ENCODE assay signal across 8 mouse cellular contexts in the genomic region with DNA sequence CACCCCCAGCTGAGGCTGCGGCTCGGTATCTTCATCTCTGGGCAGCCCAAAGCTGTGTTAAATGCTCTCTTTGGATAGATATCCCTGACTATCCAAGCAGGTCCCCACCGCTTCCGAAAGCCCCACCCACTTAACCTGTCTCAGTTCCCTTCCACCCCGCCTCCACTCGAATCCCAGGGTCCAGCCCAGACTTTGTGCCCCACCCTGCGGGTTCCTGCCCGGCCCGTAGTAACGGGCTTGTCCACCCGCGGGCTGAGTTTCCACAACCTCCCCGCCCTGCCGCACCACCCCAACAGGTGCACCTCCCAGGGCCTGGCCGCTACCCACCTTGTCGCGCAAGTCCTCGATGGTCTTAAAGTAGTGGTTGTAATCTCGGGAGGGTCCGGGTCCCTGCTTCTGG. TPM values are rescaled to one million over a fixed set of nuclear protein-coding genes. Genes with fewer than 3 reads are reported as not detected.
DNase-seq lines count a peak whose midpoint lies in the region; ATAC-seq and TF ChIP-seq lines count a peak whose summit lies in the region.

No protein-coding gene starts in this region.

- H3K4me3 ChIP-seq in liver, adult 2 months (ENCODE audit: insufficient read depth, low read depth, low read length): peak overlapping the region; percentile 51; the same call in 1 of the 2 replicates
- peak overlapping the region; percentile 62 for H3K4me3 ChIP-seq in intestine, embryonic 16.5 days (ENCODE audit: low read length)
- peak overlapping the region; percentile 5; the same call in 1 of the 2 replicates for H3K4me3 ChIP-seq in liver, embryonic 15.5 days (replicated peaks)
- H3K4me3 ChIP-seq in stomach, embryonic 14.5 days (ENCODE audit: low read depth, low read length): peak overlapping the region; percentile 34

- TF ChIP-seq CTCF in liver, adult 2 months (IDR thresholded peaks at IDR 0.05; ENCODE audit: low read depth, low read length): no peak

- H3K9ac ChIP-seq in liver, adult 2 months (ENCODE audit: low read depth, low read length): no peak overlapping the region
- peak overlapping the region; percentile 67 for H3K9ac ChIP-seq in intestine, embryonic 16.5 days (ENCODE audit: low read depth, low read length)
- H3K9ac ChIP-seq in liver, embryonic 15.5 days: no peak overlapping the region
- H3K9ac ChIP-seq in stomach, embryonic 14.5 days (replicated peaks; ENCODE audit: low read depth, low read length): peak overlapping the region; percentile 37

- no peaks in the 10 kb centered on the region for H3K4me1 ChIP-seq in liver, adult 2 months (ENCODE audit: control insufficient read depth, insufficient read depth, low read length)
- peaks cover 27% of the 10 kb centered on the region for H3K4me1 ChIP-seq in intestine, embryonic 16.5 days (ENCODE audit: control insufficient read depth, insufficient read depth, low read length)
- no peaks in the 10 kb centered on the region for H3K4me1 ChIP-seq in liver, embryonic 15.5 days (replicated peaks)
- 0 out of 2 replicates have a peak, but pooled peaks cover 2% of the 10 kb centered on the region for H3K4me1 ChIP-seq in stomach, embryonic 14.5 days (ENCODE audit: control insufficient read depth, insufficient read depth, low read length)

- ATAC-seq in intestine, embryonic 16.5 days: peak; percentile 45
- no peak for ATAC-seq in liver, embryonic 15.5 days (ENCODE audit: insufficient read depth)
- ATAC-seq in stomach, embryonic 14.5 days (ENCODE audit: insufficient number of reproducible peaks, insufficient read depth, low FRiP score, low read depth): peak; percentile 31; the same call in 1 of the 2 replicates
- ATAC-seq in inflammation-experienced regulatory T-cells, adult 6 months: no peak

- H3K9me3 ChIP-seq in intestine, embryonic 16.5 days (ENCODE audit: control insufficient read depth, low read length): no peaks in the 10 kb centered on the region
- H3K9me3 ChIP-seq in liver, embryonic 15.5 days (replicated peaks): no peaks in the 10 kb centered on the region
- no peaks in the 10 kb centered on the region for H3K9me3 ChIP-seq in stomach, embryonic 14.5 days (ENCODE audit: control insufficient read depth, low read depth, low read length)

- no peak for DNase-seq in liver, adult 2 months (ENCODE audit: extremely low read depth, low read depth, low spot score)
- DNase-seq in liver: no peak
- no peak for DNase-seq in right cerebral cortex, postnatal 25 days
- no peak for DNase-seq in left cerebral cortex, adult 9 months (ENCODE audit: low spot score in 2 of 2)

- peak overlapping the region; percentile 53 for H3K4me2 ChIP-seq in intestine, embryonic 16.5 days (ENCODE audit: low read depth, low read length)
- peak overlapping the region; percentile 36 for H3K4me2 ChIP-seq in liver, embryonic 15.5 days
- H3K4me2 ChIP-seq in stomach, embryonic 14.5 days (replicated peaks; ENCODE audit: low read depth, low read length): peak overlapping the region; percentile 23

- TF ChIP-seq POLR2A in liver, adult 2 months (IDR thresholded peaks at IDR 0.05; ENCODE audit: extremely low read depth, insufficient read depth, low read length): no peak

- no peaks in the 10 kb centered on the region for H3K36me3 ChIP-seq in liver, adult 2 months (ENCODE audit: control insufficient read depth, insufficient read depth, low read length)
- no peaks in the 10 kb centered on the region for H3K36me3 ChIP-seq in intestine, embryonic 16.5 days (ENCODE audit: control insufficient read depth, insufficient read depth, low read length)
- H3K36me3 ChIP-seq in liver, embryonic 15.5 days (replicated peaks): no peaks in the 10 kb centered on the region
- H3K36me3 ChIP-seq in stomach, embryonic 14.5 days (ENCODE audit: control insufficient read depth, insufficient read depth, low read length): peaks cover 3% of the 10 kb centered on the region; the same call in 1 of the 2 replicates

- H3K79me2 ChIP-seq in liver, adult 2 months (ENCODE audit: control insufficient read depth, insufficient read depth, low read length): no peaks in the 10 kb centered on the region

- WGBS in liver, adult 2 months: 4% methylated on average over 20 of the region's 20 CpGs
- WGBS in intestine, embryonic 16.5 days: 3% methylated on average over 20 of the region's 20 CpGs
- 4% methylated on average over 20 of the region's 20 CpGs for WGBS in liver, embryonic 15.5 days (ENCODE audit: insufficient replicate concordance)
- 3% methylated on average over 20 of the region's 20 CpGs for WGBS in stomach, embryonic 14.5 days

- no peak overlapping the region; the same call in 1 of the 2 replicates for H3K27ac ChIP-seq in liver, adult 2 months (replicated peaks; ENCODE audit: insufficient read depth, low read depth, low read length)
- H3K27ac ChIP-seq in intestine, embryonic 16.5 days (ENCODE audit: low read length): peak overlapping the region; percentile 91
- H3K27ac ChIP-seq in liver, embryonic 15.5 days (replicated peaks): no peak overlapping the region
- H3K27ac ChIP-seq in stomach, embryonic 14.5 days (ENCODE audit: low read length): peak overlapping the region; percentile 83

- peaks cover 8% of the 10 kb centered on the region for H3K27me3 ChIP-seq in liver, adult 2 months (ENCODE audit: control insufficient read depth, insufficient read depth, low read length)
- 0 out of 2 replicates have a peak, but pooled peaks cover 5% of the 10 kb centered on the region for H3K27me3 ChIP-seq in intestine, embryonic 16.5 days (replicated peaks; ENCODE audit: control insufficient read depth, insufficient read depth, low read length)
- peaks cover 34% of the 10 kb centered on the region for H3K27me3 ChIP-seq in liver, embryonic 15.5 days
- H3K27me3 ChIP-seq in stomach, embryonic 14.5 days (ENCODE audit: control insufficient read depth, insufficient read depth, low read length): 0 out of 2 replicates have a peak, but pooled peaks cover 7% of the 10 kb centered on the region

RNA-seq across cellular contexts. Expression of a gene that starts 3.4 kb away (rescaled TPM):
- 2.8 and 4.5 TPM in 2 replicates for total RNA-seq in liver, adult 2 months (2014; rRNA removed)
- polyA plus RNA-seq in liver, adult 2 months (2012; rRNA removed): 2.4 and 2.6 TPM in 2 replicates
- polyA plus RNA-seq in intestine, embryonic 16.5 days (2015; fragmentation: Nextera tagmentation; extraction: Ambion mirVana): 884 and 955 TPM in 2 replicates
- 3.6 and 4.2 TPM in 2 replicates for polyA plus RNA-seq in liver, embryonic 15.5 days (2015; fragmentation: Nextera tagmentation; extraction: Ambion mirVana)
- 387 and 441 TPM in 2 replicates for polyA plus RNA-seq in stomach, embryonic 14.5 days (2014; fragmentation: Nextera tagmentation; extraction: Ambion mirVana)
- not detected for polyA plus RNA-seq in inflammation-experienced regulatory T-cells, adult 6 months (2017; shearing (Covaris generic))

RNA-seq across cellular contexts. Expression of a gene that starts 9.4 kb away (rescaled TPM):
- not detected in 2 replicates for total RNA-seq in liver, adult 2 months (2014; rRNA removed)
- not detected in 2 replicates for polyA plus RNA-seq in liver, adult 2 months (2012; rRNA removed)
- 2.2 and 4.5 TPM in 2 replicates for polyA plus RNA-seq in intestine, embryonic 16.5 days (2015; fragmentation: Nextera tagmentation; extraction: Ambion mirVana)
- 0.16 and 0.84 TPM in 2 replicates for polyA plus RNA-seq in liver, embryonic 15.5 days (2015; fragmentation: Nextera tagmentation; extraction: Ambion mirVana)
- polyA plus RNA-seq in stomach, embryonic 14.5 days (2014; fragmentation: Nextera tagmentation; extraction: Ambion mirVana): 215 and 241 TPM in 2 replicates
- polyA plus RNA-seq in inflammation-experienced regulatory T-cells, adult 6 months (2017; shearing (Covaris generic)): not detected

RNA-seq across cellular contexts. Expression of a gene that starts 23.7 kb away (rescaled TPM):
- not detected in 2 replicates for total RNA-seq in liver, adult 2 months (2014; rRNA removed)
- 0.54 TPM in 1 of 2 replicates, not detected in the other for polyA plus RNA-seq in liver, adult 2 months (2012; rRNA removed)
- polyA plus RNA-seq in intestine, embryonic 16.5 days (2015; fragmentation: Nextera tagmentation; extraction: Ambion mirVana): 0.29 TPM in 1 of 2 replicates, not detected in the other
- 0.36 TPM in 1 of 2 replicates, not detected in the other for polyA plus RNA-seq in liver, embryonic 15.5 days (2015; fragmentation: Nextera tagmentation; extraction: Ambion mirVana)
- 76.1 and 140 TPM in 2 replicates for polyA plus RNA-seq in stomach, embryonic 14.5 days (2014; fragmentation: Nextera tagmentation; extraction: Ambion mirVana)
- polyA plus RNA-seq in inflammation-experienced regulatory T-cells, adult 6 months (2017; shearing (Covaris generic)): not detected

RNA-seq across cellular contexts. Expression of a gene that starts 39.7 kb away (rescaled TPM):
- total RNA-seq in liver, adult 2 months (2014; rRNA removed): not detected in 2 replicates
- not detected in 2 replicates for polyA plus RNA-seq in liver, adult 2 months (2012; rRNA removed)
- 0.10 TPM in 1 of 2 replicates, not detected in the other for polyA plus RNA-seq in intestine, embryonic 16.5 days (2015; fragmentation: Nextera tagmentation; extraction: Ambion mirVana)
- not detected in 2 replicates for polyA plus RNA-seq in liver, embryonic 15.5 days (2015; fragmentation: Nextera tagmentation; extraction: Ambion mirVana)
- 0.29 and 0.35 TPM in 2 replicates for polyA plus RNA-seq in stomach, embryonic 14.5 days (2014; fragmentation: Nextera tagmentation; extraction: Ambion mirVana)
- not detected for polyA plus RNA-seq in inflammation-experienced regulatory T-cells, adult 6 months (2017; shearing (Covaris generic))

RNA-seq across cellular contexts. Expression of a gene that starts 47.9 kb away (rescaled TPM):
- total RNA-seq in liver, adult 2 months (2014; rRNA removed): not detected in 2 replicates
- not detected in 2 replicates for polyA plus RNA-seq in liver, adult 2 months (2012; rRNA removed)
- not detected in 2 replicates for polyA plus RNA-seq in intestine, embryonic 16.5 days (2015; fragmentation: Nextera tagmentation; extraction: Ambion mirVana)
- polyA plus RNA-seq in liver, embryonic 15.5 days (2015; fragmentation: Nextera tagmentation; extraction: Ambion mirVana): not detected in 2 replicates
- polyA plus RNA-seq in stomach, embryonic 14.5 days (2014; fragmentation: Nextera tagmentation; extraction: Ambion mirVana): not detected in 2 replicates
- polyA plus RNA-seq in inflammation-experienced regulatory T-cells, adult 6 months (2017; shearing (Covaris generic)): not detected

Comparison
In these comparisons a context has a peak if more than half of its experiments do, and no peak if none do; other contexts are left out.
1. H3K27ac ChIP-seq: peak in intestine, embryonic 16.5 days (single experiment) and stomach, embryonic 14.5 days (single experiment); none in liver, adult 2 months (single experiment) and liver, embryonic 15.5 days (single experiment).
2. H3K4me3 ChIP-seq: peak in every context shown above with its lines; median percentile 62 in intestine, embryonic 16.5 days; 51 in liver, adult 2 months; 34 in stomach, embryonic 14.5 days; 5 in liver, embryonic 15.5 days.
3. H3K9ac ChIP-seq: peak in intestine, embryonic 16.5 days (single experiment) and stomach, embryonic 14.5 days (single experiment); none in liver, adult 2 months (single experiment) and liver, embryonic 15.5 days (single experiment).
4. ATAC-seq: peak in intestine, embryonic 16.5 days (single experiment) and stomach, embryonic 14.5 days (single experiment); none in liver, embryonic 15.5 days (single experiment) and inflammation-experienced regulatory T-cells, adult 6 months (single experiment).
5. RNA of a gene that starts 3.4 kb away (polyA plus RNA-seq): 884 to 955 TPM in intestine, embryonic 16.5 days and 387 to 441 TPM in stomach, embryonic 14.5 days; 3.6 to 4.2 TPM in liver, embryonic 15.5 days, 2.4 to 2.6 TPM in liver, adult 2 months and not detected in inflammation-experienced regulatory T-cells, adult 6 months; every median in the first group is over 10 times any median in the second.
6. RNA of a gene that starts 9.4 kb away (polyA plus RNA-seq): 215 to 241 TPM in stomach, embryonic 14.5 days; 2.2 to 4.5 TPM in intestine, embryonic 16.5 days, 0.16 to 0.84 TPM in liver, embryonic 15.5 days, not detected in liver, adult 2 months and not detected in inflammation-experienced regulatory T-cells, adult 6 months; every median in the first group is over 10 times any median in the second.
7. RNA of a gene that starts 23.7 kb away (polyA plus RNA-seq): 76.1 to 140 TPM in stomach, embryonic 14.5 days; 0.29 TPM in intestine, embryonic 16.5 days, 0.36 TPM in liver, embryonic 15.5 days, 0.54 TPM in liver, adult 2 months and not detected in inflammation-experienced regulatory T-cells, adult 6 months; every median in the first group is over 10 times any median in the second.
8. Peak in every context shown above with its lines, with median percentiles within 50 percentile points of each other: H3K4me2 ChIP-seq.